Mouse (Mus musculus): Measurements from ENCODE around the gene Slc43a3. TPM values are rescaled to one million over a fixed set of nuclear protein-coding genes. Genes with fewer than 3 reads are reported as not detected.

Gene Slc43a3
- polyA plus RNA-seq, 1 experiment = 6.0 TPM

DNA sequence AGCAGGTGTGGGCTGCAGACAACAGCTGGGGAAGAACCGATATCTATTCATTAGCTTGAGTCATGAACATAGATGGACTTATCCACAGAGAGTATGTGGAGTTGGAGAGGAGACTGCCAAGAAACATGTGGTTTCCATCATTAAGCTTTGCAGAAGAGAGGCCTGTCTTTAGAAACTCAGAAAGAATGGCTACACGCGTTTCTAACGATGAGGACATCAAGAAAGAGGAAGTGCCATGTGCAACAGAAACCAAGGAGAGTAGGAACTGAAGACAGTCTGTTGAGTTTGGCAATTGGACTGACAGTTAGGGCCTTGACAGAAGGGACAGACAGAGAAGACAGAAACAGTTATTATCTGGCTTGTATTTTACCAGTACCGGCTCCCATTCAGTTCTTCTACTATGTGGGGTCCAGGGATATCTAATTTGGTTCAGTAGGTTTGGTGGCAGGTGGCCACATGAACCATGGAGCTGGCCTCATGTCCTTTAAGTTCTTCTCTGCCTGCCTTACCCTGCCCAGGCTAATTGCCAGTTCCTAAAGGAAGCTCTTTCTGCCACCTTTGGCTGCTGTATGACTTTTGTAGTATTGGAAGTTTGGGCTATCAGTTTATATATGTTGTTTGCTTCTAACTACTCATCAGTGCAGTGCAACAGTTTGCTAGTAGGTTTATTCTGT, 31.1 kb downstream of the Slc43a3 start:
- no peak for DNase-seq (ENCODE audit: extremely low spot score in 1 of 2, low spot score in 1 of 2)

DNA sequence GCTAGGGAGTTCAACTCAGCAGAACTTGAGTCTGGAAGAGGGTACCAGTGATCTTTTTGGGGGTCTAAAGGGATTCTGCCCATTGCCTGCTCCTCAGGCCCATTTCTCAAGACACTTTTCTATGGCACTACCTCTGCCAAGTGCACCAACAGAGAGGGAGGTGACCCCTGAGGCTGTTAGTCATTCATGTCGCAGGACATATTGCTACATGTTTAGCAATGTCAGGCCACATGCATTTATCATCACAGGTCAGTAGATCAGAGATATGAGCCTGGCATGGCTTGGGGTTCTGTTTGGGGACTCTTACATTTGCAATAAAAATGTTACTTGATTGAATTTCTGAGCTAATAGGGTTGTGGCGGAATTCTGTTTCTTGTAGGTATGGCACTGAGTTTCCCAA, 39.2 kb downstream of the Slc43a3 start:
- no peak for DNase-seq (ENCODE audit: extremely low spot score in 1 of 2, low spot score in 1 of 2)

DNA sequence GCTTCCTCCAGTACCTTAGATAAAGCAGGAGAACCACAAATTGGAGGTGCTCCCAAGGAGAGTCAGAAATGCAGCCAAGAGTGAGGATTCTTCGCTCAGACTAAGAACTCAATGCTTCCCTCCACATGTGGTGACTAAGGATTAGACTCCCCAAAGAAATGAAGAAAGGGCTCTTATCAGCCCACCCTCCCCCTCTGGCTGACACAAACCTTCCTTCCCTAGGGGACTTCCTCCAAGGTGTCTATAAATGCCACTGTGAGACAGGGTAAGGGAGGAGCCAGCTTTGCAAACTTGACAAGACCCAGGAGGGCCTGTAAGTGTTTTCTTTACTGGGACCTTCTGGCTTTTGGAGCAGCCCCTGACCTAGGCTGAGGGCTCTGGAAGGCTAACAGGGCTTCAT, 43.8 kb downstream of the Slc43a3 start, which contains the start of gene Prg2:
Gene Prg2 (plus strand): TSS at position 274 of the 400 bp plus-strand sequence.
- no peak for DNase-seq (ENCODE audit: extremely low spot score in 1 of 2, low spot score in 1 of 2)

DNA sequence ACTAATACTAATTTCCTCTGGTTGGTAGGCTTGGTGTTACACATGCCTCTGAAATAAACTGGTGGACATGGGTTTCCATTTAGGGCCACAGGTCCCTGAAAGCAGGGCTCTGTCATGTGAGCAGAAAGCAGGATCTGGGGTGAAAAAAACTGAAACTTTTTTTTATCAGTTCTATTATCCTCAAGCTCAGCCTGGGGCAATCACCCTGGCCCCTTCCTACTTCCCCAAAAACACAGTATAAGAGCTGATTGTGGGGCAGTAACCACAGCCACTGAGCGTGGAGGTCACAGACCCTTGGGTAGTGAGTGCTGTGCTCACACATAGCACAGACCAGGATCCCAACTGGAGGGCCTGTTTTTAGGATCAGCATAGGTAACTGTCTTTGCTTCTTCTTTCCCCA, 51.6 kb downstream of the Slc43a3 start, which contains the start of gene Prg3:
Gene Prg3 (plus strand): TSS at position 286 of the 400 bp plus-strand sequence.
- DNase-seq (ENCODE audit: extremely low spot score in 1 of 2, low spot score in 1 of 2) = no peak

DNA sequence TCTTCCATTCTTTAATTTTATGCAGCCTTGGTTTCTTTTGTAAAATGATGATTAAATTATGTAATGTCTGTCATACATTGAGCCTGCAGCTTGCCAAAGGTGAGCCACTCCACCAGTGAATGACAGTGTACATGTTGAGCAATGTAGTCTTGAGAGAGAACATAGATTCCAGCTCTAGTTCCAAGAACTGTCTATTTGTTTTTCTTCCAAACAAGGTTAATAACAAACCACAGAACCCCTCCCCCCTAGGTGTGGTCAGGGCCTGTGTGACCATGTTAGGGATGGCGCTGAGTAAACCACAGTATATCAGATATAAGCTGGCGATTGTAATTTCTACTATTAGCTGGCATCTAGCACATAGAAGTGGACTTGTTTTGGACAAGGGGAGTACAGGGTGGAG, 60.0 kb downstream of the Slc43a3 start:
- no peak for DNase-seq (ENCODE audit: extremely low spot score in 1 of 2, low spot score in 1 of 2)

DNA sequence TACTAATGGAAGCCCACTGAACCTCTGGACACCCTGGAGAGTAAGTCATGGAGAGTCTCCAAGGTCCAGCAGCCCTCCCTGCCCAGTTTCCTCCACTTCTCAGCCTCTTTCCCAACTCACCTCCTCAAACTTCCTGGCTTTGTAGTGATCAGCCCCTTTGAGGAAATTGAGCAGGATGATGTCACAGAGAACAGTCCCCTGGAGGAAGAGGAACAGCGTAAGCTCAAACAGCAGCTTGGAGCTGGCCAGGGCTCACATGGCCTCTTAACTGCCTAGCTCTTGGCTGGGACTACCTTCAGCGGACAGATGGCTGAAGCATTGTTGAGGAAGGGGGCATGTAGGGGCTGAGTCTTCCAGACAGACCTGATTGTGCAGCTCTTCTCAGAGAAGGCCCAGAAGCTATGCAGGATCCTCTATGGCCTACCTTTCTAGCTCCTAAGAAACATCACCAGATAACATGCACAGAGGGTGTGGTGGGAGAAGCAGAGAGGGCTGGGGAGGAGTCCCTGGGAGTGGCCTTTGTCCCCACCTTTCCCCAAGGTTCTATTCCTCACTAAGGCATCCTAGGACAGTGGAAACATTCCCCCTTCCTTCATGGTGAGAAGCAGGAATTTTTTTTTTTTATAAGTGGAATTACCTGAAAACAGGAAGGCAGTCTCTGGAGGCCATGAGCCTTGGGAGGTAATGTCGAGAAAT, 63.3 kb downstream of the Slc43a3 start:
- no peak for DNase-seq (ENCODE audit: extremely low spot score in 1 of 2, low spot score in 1 of 2)

DNA sequence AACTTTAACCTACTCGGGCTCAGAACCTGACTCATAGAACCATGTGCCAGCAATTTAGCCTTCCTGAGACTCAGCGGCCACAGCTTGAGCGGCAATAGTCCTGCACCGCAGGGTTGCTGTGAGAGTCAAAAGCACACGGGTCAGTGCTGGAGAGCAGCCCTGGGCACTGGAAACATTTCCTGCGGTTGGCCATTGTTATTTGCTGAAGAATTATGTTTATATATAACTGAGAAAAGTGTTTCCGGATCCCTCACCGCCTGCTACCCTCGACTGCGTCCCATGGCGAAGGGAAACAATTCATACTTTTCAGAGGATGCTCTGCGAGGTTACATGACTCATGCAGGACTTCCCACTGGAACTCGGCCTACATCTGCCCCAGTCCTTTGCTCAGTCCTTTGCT, 65.1 kb downstream of the Slc43a3 start:
- DNase-seq (ENCODE audit: extremely low spot score in 1 of 2, low spot score in 1 of 2) = no peak

DNA sequence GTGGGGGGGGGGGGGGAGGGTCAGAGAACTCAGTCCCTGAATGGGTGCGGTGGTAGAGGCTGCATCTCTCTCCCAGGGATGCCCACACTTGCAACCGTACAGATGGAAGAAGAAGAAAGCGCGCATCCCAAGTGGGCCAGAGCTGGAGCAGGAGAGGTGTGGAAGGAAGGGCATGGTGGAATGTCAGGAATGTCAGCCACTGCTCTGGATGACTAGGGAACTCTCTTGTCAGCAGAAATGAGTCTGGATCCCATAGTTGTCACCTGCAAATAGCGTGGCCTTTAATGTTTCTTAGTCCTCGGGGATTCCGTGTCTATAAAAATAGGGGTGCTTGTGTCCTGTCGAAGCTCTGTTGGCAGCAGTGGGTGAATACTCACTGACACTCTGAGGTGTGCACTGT, 66.2 kb downstream of the Slc43a3 start:
- DNase-seq (ENCODE audit: extremely low spot score in 1 of 2, low spot score in 1 of 2) = no peak

DNA sequence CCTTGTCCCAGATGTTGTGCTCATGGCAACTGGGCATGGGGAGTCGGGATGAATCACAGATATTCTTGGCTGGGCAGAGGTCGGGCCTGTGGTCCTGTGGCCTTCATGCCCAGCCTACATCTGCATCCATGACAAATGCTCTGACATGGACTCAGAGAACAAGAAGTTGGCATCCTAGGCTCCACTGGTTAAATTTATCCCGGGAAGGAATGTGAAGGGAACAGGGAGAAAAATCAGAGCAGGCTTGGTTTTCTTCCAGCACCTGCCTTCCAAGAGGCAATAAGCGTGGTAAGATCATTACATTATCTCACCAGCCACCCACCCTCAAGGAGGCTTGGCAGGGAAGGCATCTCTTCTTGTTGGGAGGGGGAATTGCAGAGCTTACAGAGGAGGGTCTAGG, 68.0 kb downstream of the Slc43a3 start:
- DNase-seq (ENCODE audit: extremely low spot score in 1 of 2, low spot score in 1 of 2) = peak; percentile 40 to 74

DNA sequence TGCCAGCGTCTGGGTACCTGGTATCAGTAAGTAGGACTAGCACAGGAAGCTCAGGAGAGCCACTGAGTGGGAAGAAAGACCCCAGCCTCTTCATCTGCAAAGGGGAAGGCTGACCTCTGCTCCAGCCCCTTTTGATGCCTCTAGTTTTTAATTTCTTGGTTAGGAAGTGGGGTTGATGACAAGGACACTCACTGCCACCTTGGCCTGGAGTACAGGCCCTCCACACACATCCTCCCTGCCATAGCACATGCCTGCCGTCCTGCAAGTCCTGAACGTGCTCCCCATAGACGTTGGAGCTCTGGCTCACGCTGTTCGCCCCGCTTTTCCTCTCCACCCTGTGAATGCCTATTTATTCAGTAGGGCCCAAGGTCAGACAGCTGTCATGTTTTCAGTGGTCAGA, 70.2 kb downstream of the Slc43a3 start:
- no peak for DNase-seq (ENCODE audit: extremely low spot score in 1 of 2, low spot score in 1 of 2)

DNA sequence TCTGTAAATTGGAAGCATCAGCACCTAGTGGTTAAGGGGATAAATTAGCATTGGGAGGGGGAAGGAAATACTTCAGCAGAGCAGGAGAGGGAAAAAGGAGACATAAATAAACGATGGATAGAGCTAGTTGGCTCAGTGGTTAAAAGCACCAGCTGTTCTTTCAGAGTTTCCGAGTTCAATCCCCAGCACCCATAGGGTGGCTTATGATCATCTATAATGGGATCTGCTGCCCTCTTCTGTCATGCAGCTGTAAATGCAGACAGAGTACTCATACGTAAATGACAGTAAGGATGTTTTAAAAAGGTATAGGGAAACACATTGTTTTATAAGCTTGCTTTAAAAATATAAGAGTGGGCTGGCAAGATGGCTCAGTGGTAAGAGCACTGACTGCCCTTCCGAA, 71.3 kb downstream of the Slc43a3 start:
- peak in 1 of 2 experiments; percentile 53 for DNase-seq (ENCODE audit: extremely low spot score in 1 of 2, low spot score in 1 of 2)

Other genes starting within 250 kb of the Slc43a3 start
- gene Zdhhc5, start 221.4 kb upstream of the Slc43a3 start, polyA plus RNA-seq (2012; rRNA removed) = 25.7 and 27.2 TPM in 2 replicates
- 9.4 and 9.7 TPM in 2 replicates for gene Clp1, start 209.2 kb upstream of the Slc43a3 start, polyA plus RNA-seq (2012; rRNA removed)
- gene Ypel4, start 202.5 kb upstream of the Slc43a3 start, polyA plus RNA-seq (2012; rRNA removed) = 165 and 172 TPM in 2 replicates
- gene Gm19426, start 192.9 kb upstream of the Slc43a3 start, polyA plus RNA-seq (2012; rRNA removed) = 2.8 and 3.7 TPM in 2 replicates
- gene Serping1, start 161.1 kb upstream of the Slc43a3 start, polyA plus RNA-seq (2012; rRNA removed) = 13.9 and 17.4 TPM in 2 replicates
- gene Ube2l6, start 137.8 kb upstream of the Slc43a3 start, polyA plus RNA-seq (2012; rRNA removed) = 10.2 TPM in 2 replicates
- gene Smtnl1, start 113.9 kb upstream of the Slc43a3 start, polyA plus RNA-seq (2012; rRNA removed) = not detected in 2 replicates
- gene Timm10, start 109.6 kb upstream of the Slc43a3 start, polyA plus RNA-seq (2012; rRNA removed) = 86.2 and 96.6 TPM in 2 replicates
- gene Slc43a1, start 97.7 kb upstream of the Slc43a3 start, polyA plus RNA-seq (2012; rRNA removed) = 0.22 and 0.29 TPM in 2 replicates
- 65.5 and 75.2 TPM in 2 replicates for gene Rtn4rl2, start 49.9 kb upstream of the Slc43a3 start, polyA plus RNA-seq (2012; rRNA removed)
- gene Prg2, start 43.9 kb downstream of the Slc43a3 start, polyA plus RNA-seq (2012; rRNA removed) = 0.13 TPM in 1 of 2 replicates, not detected in the other
- not detected in 2 replicates for gene Prg3, start 51.6 kb downstream of the Slc43a3 start, polyA plus RNA-seq (2012; rRNA removed)
- 105 and 124 TPM in 2 replicates for gene Ssrp1, start 100.7 kb downstream of the Slc43a3 start, polyA plus RNA-seq (2012; rRNA removed)
- gene P2rx3, start 100.9 kb downstream of the Slc43a3 start, polyA plus RNA-seq (2012; rRNA removed) = 1.8 and 2.1 TPM in 2 replicates
- gene Tnks1bp1, start 111.4 kb downstream of the Slc43a3 start, polyA plus RNA-seq (2012; rRNA removed) = 46.5 and 48.1 TPM in 2 replicates
- 1.2 TPM in 2 replicates for gene Aplnr, start 199.6 kb downstream of the Slc43a3 start, polyA plus RNA-seq (2012; rRNA removed)

All from frontal cortex, adult 2 months (tissue).